Comparison of ENCODE assay signal across 13 mouse cellular contexts in the genomic region with DNA sequence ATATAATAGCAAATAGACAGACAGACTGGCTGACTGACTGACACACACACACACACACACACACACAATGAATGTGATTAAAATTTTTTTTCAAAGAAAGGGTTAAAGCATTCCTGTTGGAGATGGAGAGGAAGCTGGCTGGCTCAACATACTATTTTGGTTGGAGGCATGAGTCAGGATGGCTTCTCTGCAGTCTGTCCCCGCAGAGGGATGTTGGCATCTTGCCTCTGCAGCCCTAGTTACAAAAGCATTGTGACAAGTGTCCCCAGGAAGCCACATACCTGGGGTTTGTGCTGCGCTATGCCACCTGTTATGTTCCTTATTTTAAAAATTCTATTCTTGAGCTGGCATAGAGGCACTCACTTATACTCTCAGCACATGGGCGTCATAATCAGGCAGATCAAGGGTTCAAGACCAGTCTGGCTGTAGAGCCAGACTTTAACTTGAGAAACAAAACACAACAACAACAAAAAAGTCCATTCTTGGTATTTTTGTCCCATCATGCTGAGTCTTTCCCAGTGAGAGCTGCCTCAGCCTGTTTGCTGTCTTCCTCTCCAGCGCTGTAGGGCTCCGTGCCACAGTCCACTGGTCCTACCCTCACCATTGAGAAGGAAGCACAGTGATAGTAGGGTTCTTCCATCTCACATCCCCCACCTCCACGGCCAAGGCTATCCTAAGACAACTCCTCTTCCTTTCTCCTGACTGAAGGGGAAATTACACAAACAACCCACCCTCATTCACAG. TPM values are rescaled to one million over a fixed set of nuclear protein-coding genes. Genes with fewer than 3 reads are reported as not detected.
DNase-seq lines count a peak whose midpoint lies in the region; ATAC-seq lines count a peak whose summit lies in the region.
"Had no signal": no experiment of that assay in that cellular context is flagged by ENCODE, and none has a peak within 500 bp of the region (broad histone marks: within the 10 kb centered on the region; RNA-seq: fewer than 3 reads in every experiment).

No protein-coding gene starts in this region.

- no peaks in the 10 kb centered on the region for H3K4me1 ChIP-seq in midbrain, embryonic 11.5 days (ENCODE audit: control insufficient read depth, insufficient read depth, low read length)
- H3K4me1 ChIP-seq in midbrain, embryonic 16.5 days (ENCODE audit: control insufficient read depth, insufficient read depth, low read length): no peaks in the 10 kb centered on the region
- H3K4me1 ChIP-seq: lung, embryonic 15.5 days had no signal

- no peaks in the 10 kb centered on the region for H3K9me3 ChIP-seq in midbrain, embryonic 11.5 days (ENCODE audit: control insufficient read depth, low read length)
- H3K9me3 ChIP-seq in midbrain, embryonic 16.5 days (replicated peaks; ENCODE audit: control insufficient read depth, low read length, poor library complexity, severe bottlenecking): no peaks in the 10 kb centered on the region
- H3K9me3 ChIP-seq: forebrain, embryonic 10.5 days; lung, embryonic 15.5 days had no signal

- H3K36me3 ChIP-seq in midbrain, embryonic 11.5 days (ENCODE audit: control insufficient read depth, insufficient read depth, low read length): no peaks in the 10 kb centered on the region
- no peaks in the 10 kb centered on the region for H3K36me3 ChIP-seq in midbrain, embryonic 16.5 days (ENCODE audit: control insufficient read depth, insufficient read depth, low read length)
- H3K36me3 ChIP-seq: forebrain, embryonic 10.5 days; lung, embryonic 15.5 days had no signal

- no peak for ATAC-seq in midbrain, embryonic 11.5 days (ENCODE audit: low FRiP score)
- no peak for ATAC-seq in midbrain, embryonic 16.5 days
- ATAC-seq in megakaryocyte progenitor cell, adult 5-6 weeks (replicated peaks; ENCODE audit: poor library complexity): no peak
- ATAC-seq: activated CD4-positive, CD25-positive, alpha-beta regulatory T cell, adult 4 months had no signal

- peak; percentile 62 for DNase-seq in midbrain, embryonic 11.5 days (ENCODE audit: low spot score, missing footprints)
- peak; percentile 93 to 97 for DNase-seq in cerebellum, postnatal 25 days
- peak; percentile 82 for DNase-seq in left cerebral cortex, adult 18-20 months (ENCODE audit: low spot score in 2 of 2)
- peak; percentile 32 for DNase-seq in right cerebral cortex, postnatal 4 days
- no peak for DNase-seq in testis, postnatal 10 days (ENCODE audit: low spot score)
- no peak for DNase-seq in thymus, postnatal 25 days
- DNase-seq: spleen, adult 18-20 months had no signal

- no peak overlapping the region for H3K4me2 ChIP-seq in midbrain, embryonic 11.5 days
- H3K4me2 ChIP-seq in midbrain, embryonic 16.5 days (ENCODE audit: low read length): no peak overlapping the region
- H3K4me2 ChIP-seq: heart, embryonic 11.5 days; lung, embryonic 15.5 days had no signal

- H3K27me3 ChIP-seq in midbrain, embryonic 11.5 days (ENCODE audit: control insufficient read depth, insufficient read depth, low read length): no peaks in the 10 kb centered on the region
- H3K27me3 ChIP-seq in midbrain, embryonic 16.5 days (ENCODE audit: control insufficient read depth, insufficient read depth, low read depth, low read length): no peaks in the 10 kb centered on the region
- H3K27me3 ChIP-seq: lung, embryonic 15.5 days had no signal

- no peak overlapping the region for H3K27ac ChIP-seq in midbrain, embryonic 11.5 days (ENCODE audit: low read depth, low read length)
- no peak overlapping the region for H3K27ac ChIP-seq in midbrain, embryonic 16.5 days (ENCODE audit: low read length)
- H3K27ac ChIP-seq: forebrain, embryonic 10.5 days; lung, embryonic 15.5 days had no signal

- 86% methylated on average over 6 of the region's 6 CpGs for WGBS in midbrain, embryonic 11.5 days
- WGBS in midbrain, embryonic 16.5 days: 81% methylated on average over 6 of the region's 6 CpGs

- H3K9ac ChIP-seq in midbrain, embryonic 11.5 days (ENCODE audit: low read length): no peak overlapping the region
- H3K9ac ChIP-seq in midbrain, embryonic 16.5 days (ENCODE audit: low read depth, low read length): no peak overlapping the region
- H3K9ac ChIP-seq: lung, embryonic 15.5 days had no signal

- H3K4me3 ChIP-seq in midbrain, embryonic 11.5 days (ENCODE audit: low read depth, low read length): no peak overlapping the region
- no peak overlapping the region for H3K4me3 ChIP-seq in midbrain, embryonic 16.5 days (ENCODE audit: low read depth, low read length)
- H3K4me3 ChIP-seq: forebrain, embryonic 10.5 days; lung, embryonic 15.5 days had no signal

RNA-seq across cellular contexts. Expression of a gene that starts 45.9 kb away (rescaled TPM):
- 15.0 and 20.4 TPM in 2 replicates for polyA plus RNA-seq in midbrain, embryonic 11.5 days (2014; fragmentation: Nextera tagmentation; extraction: Ambion mirVana)
- polyA plus RNA-seq in midbrain, embryonic 16.5 days (2015; fragmentation: Nextera tagmentation; extraction: Ambion mirVana): 92.9 and 95.8 TPM in 2 replicates
- total RNA-seq in left cerebral cortex, adult 18-20 months (2021): 100 to 1,000 TPM; 170 to 172 TPM
- 0.20 TPM in 1 of 2 replicates, not detected in the other for total RNA-seq in megakaryocyte progenitor cell, adult 5-6 weeks (2015)
- 0.21 TPM in 1 of 2 replicates, not detected in the other for total RNA-seq in megakaryocyte progenitor cell, adult 5-6 weeks (2017)

Comparison
In these comparisons a context has a peak if more than half of its experiments do, and no peak if none do; other contexts are left out.
1. DNase-seq: peak in midbrain, embryonic 11.5 days (single experiment), cerebellum, postnatal 25 days (2 of 2), left cerebral cortex, adult 18-20 months (2 of 2) and right cerebral cortex, postnatal 4 days (single experiment); none in testis, postnatal 10 days (single experiment) and thymus, postnatal 25 days (single experiment).
2. RNA of a gene that starts 45.9 kb away (total RNA-seq): 170 to 172 TPM in left cerebral cortex, adult 18-20 months; 0.20 to 0.21 TPM in megakaryocyte progenitor cell, adult 5-6 weeks; every median in the first group is over 100 times any median in the second.